26 mouse cellular contexts compared by ENCODE assay signal in the genomic region with DNA sequence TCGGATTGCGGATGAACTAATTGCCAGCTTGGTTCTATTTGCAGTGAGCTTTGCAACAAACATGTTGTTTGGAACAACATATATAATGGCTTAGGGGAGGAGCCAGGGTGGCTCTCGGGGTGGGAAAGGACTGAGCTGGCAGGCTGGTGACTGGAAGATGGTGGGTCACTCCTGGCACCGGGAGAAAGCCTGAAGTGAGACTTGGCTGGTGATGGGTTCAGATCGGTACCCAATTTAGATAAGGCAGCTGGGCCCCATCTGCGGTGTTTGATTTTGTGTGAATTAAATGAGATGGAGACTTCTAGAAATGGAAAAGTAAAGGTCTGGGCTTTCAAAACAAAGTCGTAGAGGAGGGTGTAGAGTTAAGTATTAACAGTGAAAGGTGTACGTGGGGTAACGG.
DNase-seq lines count a peak whose midpoint lies in the region; ATAC-seq lines count a peak whose summit lies in the region.
"Had no signal": no experiment of that assay in that cellular context is flagged by ENCODE, and none has a peak within 500 bp of the region (broad histone marks: within the 10 kb centered on the region; RNA-seq: fewer than 3 reads in every experiment).

No protein-coding gene starts in this region.

- H3K9me3 ChIP-seq in forebrain, embryonic 14.5 days (replicated peaks; ENCODE audit: control insufficient read depth, low read length) = no peaks in the 10 kb centered on the region
- no peaks in the 10 kb centered on the region for H3K9me3 ChIP-seq in forebrain, embryonic 12.5 days
- no peaks in the 10 kb centered on the region for H3K9me3 ChIP-seq in midbrain, embryonic 13.5 days
- no peaks in the 10 kb centered on the region for H3K9me3 ChIP-seq in midbrain, embryonic 11.5 days (ENCODE audit: control insufficient read depth, low read length)
- no peaks in the 10 kb centered on the region for H3K9me3 ChIP-seq in hindbrain, embryonic 14.5 days (ENCODE audit: control insufficient read depth, low read length)
- no peaks in the 10 kb centered on the region for H3K9me3 ChIP-seq in midbrain, embryonic 16.5 days (replicated peaks; ENCODE audit: control insufficient read depth, low read length, poor library complexity, severe bottlenecking)
- H3K9me3 ChIP-seq: embryonic facial prominence, embryonic 12.5 days; G1E; heart, embryonic 10.5 days; heart, embryonic 15.5 days had no signal

- 79% methylated on average over 9 of the region's 9 CpGs for WGBS in forebrain, embryonic 14.5 days
- WGBS in forebrain, embryonic 12.5 days = 89% methylated on average over 9 of the region's 9 CpGs
- WGBS in midbrain, embryonic 13.5 days = 89% methylated on average over 9 of the region's 9 CpGs
- WGBS in midbrain, embryonic 11.5 days = 95% methylated on average over 9 of the region's 9 CpGs
- WGBS in hindbrain, embryonic 14.5 days = 86% methylated on average over 9 of the region's 9 CpGs
- 87% methylated on average over 9 of the region's 9 CpGs for WGBS in midbrain, embryonic 16.5 days

- DNase-seq in forebrain, embryonic 14.5 days (ENCODE audit: low spot score) = peak; percentile 65
- no peak for DNase-seq in midbrain, embryonic 11.5 days (ENCODE audit: low spot score, missing footprints)
- no peak for DNase-seq in hindbrain, embryonic 14.5 days (ENCODE audit: low spot score)
- no peak for DNase-seq in kidney, adult 18-20 months
- DNase-seq: adrenal gland, adult 8-10 months; cerebellum, adult 8-10 months; embryo, embryonic 11 days; kidney, postnatal 14 days; layer of hippocampus, adult 9-11 months; liver; lung, adult 2 months; lung, postnatal 10 days; right cerebral cortex, postnatal 4 days; thymus, adult 2 months; thymus, postnatal 36 days had no signal

- H3K27me3 ChIP-seq in forebrain, embryonic 14.5 days (replicated peaks; ENCODE audit: control insufficient read depth, insufficient read depth, low read length) = no peaks in the 10 kb centered on the region
- no peaks in the 10 kb centered on the region for H3K27me3 ChIP-seq in forebrain, embryonic 12.5 days
- H3K27me3 ChIP-seq in midbrain, embryonic 13.5 days = no peaks in the 10 kb centered on the region
- no peaks in the 10 kb centered on the region for H3K27me3 ChIP-seq in midbrain, embryonic 11.5 days (ENCODE audit: control insufficient read depth, insufficient read depth, low read length)
- H3K27me3 ChIP-seq in hindbrain, embryonic 14.5 days (ENCODE audit: control insufficient read depth, insufficient read depth, low read length) = no peaks in the 10 kb centered on the region
- no peaks in the 10 kb centered on the region for H3K27me3 ChIP-seq in midbrain, embryonic 16.5 days (ENCODE audit: control insufficient read depth, insufficient read depth, low read depth, low read length)
- H3K27me3 ChIP-seq: embryonic facial prominence, embryonic 12.5 days; heart, embryonic 15.5 days had no signal

- no peak overlapping the region for H3K4me3 ChIP-seq in forebrain, embryonic 14.5 days (ENCODE audit: low read depth, low read length)
- H3K4me3 ChIP-seq in forebrain, embryonic 12.5 days (replicated peaks) = no peak overlapping the region
- H3K4me3 ChIP-seq in midbrain, embryonic 13.5 days (replicated peaks) = no peak overlapping the region
- H3K4me3 ChIP-seq in midbrain, embryonic 11.5 days (ENCODE audit: low read depth, low read length) = no peak overlapping the region
- no peak overlapping the region for H3K4me3 ChIP-seq in hindbrain, embryonic 14.5 days (replicated peaks; ENCODE audit: low read length)
- no peak overlapping the region for H3K4me3 ChIP-seq in midbrain, embryonic 16.5 days (ENCODE audit: low read depth, low read length)
- H3K4me3 ChIP-seq: embryonic facial prominence, embryonic 12.5 days; heart, embryonic 10.5 days; heart, embryonic 15.5 days had no signal

- ATAC-seq in forebrain, embryonic 14.5 days = no peak
- no peak for ATAC-seq in forebrain, embryonic 12.5 days (ENCODE audit: low FRiP score)
- no peak for ATAC-seq in midbrain, embryonic 13.5 days
- no peak for ATAC-seq in midbrain, embryonic 11.5 days (ENCODE audit: low FRiP score)
- no peak for ATAC-seq in hindbrain, embryonic 14.5 days (ENCODE audit: low FRiP score)
- no peak for ATAC-seq in midbrain, embryonic 16.5 days
- no peak for ATAC-seq in megakaryocyte progenitor cell, adult 5-6 weeks (replicated peaks; ENCODE audit: poor library complexity)
- ATAC-seq: intestine, postnatal 0 days had no signal

- peaks cover 52% of the 10 kb centered on the region for H3K4me1 ChIP-seq in forebrain, embryonic 14.5 days (ENCODE audit: control insufficient read depth, insufficient read depth, low read length)
- peaks cover 52% of the 10 kb centered on the region for H3K4me1 ChIP-seq in forebrain, embryonic 12.5 days
- H3K4me1 ChIP-seq in midbrain, embryonic 13.5 days (replicated peaks) = peaks cover 57% of the 10 kb centered on the region
- peaks cover 35% of the 10 kb centered on the region for H3K4me1 ChIP-seq in midbrain, embryonic 11.5 days (ENCODE audit: control insufficient read depth, insufficient read depth, low read length)
- H3K4me1 ChIP-seq in hindbrain, embryonic 14.5 days (replicated peaks; ENCODE audit: control insufficient read depth, insufficient read depth, low read length) = peaks cover 56% of the 10 kb centered on the region
- peaks cover 53% of the 10 kb centered on the region for H3K4me1 ChIP-seq in midbrain, embryonic 16.5 days (ENCODE audit: control insufficient read depth, insufficient read depth, low read length)

- H3K36me3 ChIP-seq in forebrain, embryonic 14.5 days (ENCODE audit: control insufficient read depth, insufficient read depth, low read length) = no peaks in the 10 kb centered on the region
- no peaks in the 10 kb centered on the region for H3K36me3 ChIP-seq in forebrain, embryonic 12.5 days (replicated peaks)
- H3K36me3 ChIP-seq in midbrain, embryonic 13.5 days = no peaks in the 10 kb centered on the region
- no peaks in the 10 kb centered on the region for H3K36me3 ChIP-seq in midbrain, embryonic 11.5 days (ENCODE audit: control insufficient read depth, insufficient read depth, low read length)
- H3K36me3 ChIP-seq in hindbrain, embryonic 14.5 days (replicated peaks; ENCODE audit: control insufficient read depth, insufficient read depth) = no peaks in the 10 kb centered on the region
- no peaks in the 10 kb centered on the region for H3K36me3 ChIP-seq in midbrain, embryonic 16.5 days (ENCODE audit: control insufficient read depth, insufficient read depth, low read length)
- H3K36me3 ChIP-seq: embryonic facial prominence, embryonic 12.5 days; G1E; heart, embryonic 10.5 days; heart, embryonic 15.5 days had no signal

- H3K9ac ChIP-seq in forebrain, embryonic 14.5 days (ENCODE audit: low read length) = no peak overlapping the region
- no peak overlapping the region for H3K9ac ChIP-seq in forebrain, embryonic 12.5 days
- no peak overlapping the region for H3K9ac ChIP-seq in midbrain, embryonic 13.5 days (replicated peaks)
- no peak overlapping the region for H3K9ac ChIP-seq in midbrain, embryonic 11.5 days (ENCODE audit: low read length)
- no peak overlapping the region for H3K9ac ChIP-seq in hindbrain, embryonic 14.5 days
- no peak overlapping the region for H3K9ac ChIP-seq in midbrain, embryonic 16.5 days (ENCODE audit: low read depth, low read length)
- H3K9ac ChIP-seq: embryonic facial prominence, embryonic 12.5 days; heart, embryonic 15.5 days; liver, embryonic 14.5 days had no signal

- H3K27ac ChIP-seq in forebrain, embryonic 14.5 days (ENCODE audit: low read depth, low read length) = peak overlapping the region; percentile 34; the same call in 1 of the 2 replicates
- H3K27ac ChIP-seq in forebrain, embryonic 12.5 days = no peak overlapping the region
- peak overlapping the region; percentile 85 for H3K27ac ChIP-seq in midbrain, embryonic 13.5 days
- H3K27ac ChIP-seq in midbrain, embryonic 11.5 days (ENCODE audit: low read depth, low read length) = no peak overlapping the region
- peak overlapping the region; percentile 88 for H3K27ac ChIP-seq in hindbrain, embryonic 14.5 days
- peak overlapping the region; percentile 27; the same call in 1 of the 2 replicates for H3K27ac ChIP-seq in midbrain, embryonic 16.5 days (ENCODE audit: low read length)
- H3K27ac ChIP-seq: embryonic facial prominence, embryonic 12.5 days; heart, embryonic 10.5 days; heart, embryonic 15.5 days; liver, embryonic 14.5 days; macrophage had no signal

- no peak overlapping the region for H3K4me2 ChIP-seq in forebrain, embryonic 14.5 days (ENCODE audit: low read length)
- H3K4me2 ChIP-seq in forebrain, embryonic 12.5 days = no peak overlapping the region
- H3K4me2 ChIP-seq in midbrain, embryonic 13.5 days (replicated peaks) = no peak overlapping the region
- no peak overlapping the region for H3K4me2 ChIP-seq in midbrain, embryonic 11.5 days
- H3K4me2 ChIP-seq in hindbrain, embryonic 14.5 days (replicated peaks) = no peak overlapping the region
- no peak overlapping the region for H3K4me2 ChIP-seq in midbrain, embryonic 16.5 days (ENCODE audit: low read length)
- H3K4me2 ChIP-seq: embryonic facial prominence, embryonic 12.5 days; heart, embryonic 15.5 days had no signal

Comparison
In these comparisons a context has a peak if more than half of its experiments do, and no peak if none do; other contexts are left out.
1. H3K27ac ChIP-seq: peak in forebrain, embryonic 14.5 days (single experiment), midbrain, embryonic 13.5 days (single experiment), hindbrain, embryonic 14.5 days (single experiment) and midbrain, embryonic 16.5 days (single experiment); none in forebrain, embryonic 12.5 days (single experiment) and midbrain, embryonic 11.5 days (single experiment).